Mouse (Mus musculus): ENCODE results near the gene Apoa2.

GRCm38 (mm10) chr1:171190832-171191231 lies 34.0 kb upstream of the Apoa2 start:
- no peak for TF ChIP-seq CTCF (IDR thresholded peaks at IDR 0.05; ENCODE audit: borderline replicate concordance, extremely low read depth, insufficient read depth, insufficient read length)
- TF ChIP-seq POLR2A (IDR thresholded peaks at IDR 0.05; ENCODE audit: borderline replicate concordance, extremely low read depth, insufficient read depth, insufficient read length, poor library complexity, severe bottlenecking) = no peak

Data from brain, embryonic 14.5 days (tissue).